Mouse (Mus musculus) B cell, adult 2 months (primary cell): Measurements from ENCODE around the gene Car14.

Experiments
- DNase-seq, 2 experiments: peaks; one replicate each; pipeline ENCODE4 v3.0.0; 2022

Gene Car14

GRCm38 (mm10) chr3:95850611-95851010 is 53.9 kb downstream of the Car14 start:
- no peak for DNase-seq
